Mouse (Mus musculus): Measurements from ENCODE around the gene Dcdc2c.

GRCm38 (mm10) chr12:28584036-28584435 lies 31.8 kb upstream of the Dcdc2c start:
- TF ChIP-seq CTCF (IDR thresholded peaks at IDR 0.05) (no peak), EP300 (IDR thresholded peaks at IDR 0.05) (no peak)

Data from lung, postnatal 0 days (tissue).